Mouse (Mus musculus) liver, embryonic 15.5 days (tissue): ENCODE results near the gene Gadd45gip1. TPM values are rescaled to one million over a fixed set of nuclear protein-coding genes. Genes with fewer than 3 reads are reported as not detected.

Experiments used
- ATAC-seq: fragments of 200-750 bp; cut with Nextera tagmentation; 2 replicates; pipeline ENCODE4 v1.8.0; 2017; ENCODE audit warnings: moderate number of reproducible peaks, mild to moderate bottlenecking, moderate library complexity; ENCODE audit not compliant: insufficient read depth
- H3K27ac ChIP-seq: fragments of 300-500 bp; sonication (generic); replicated peaks from 2 replicates; pipeline ENCODE4 v1.5.1; 2015; ENCODE audit warnings: mild to moderate bottlenecking, inconsistent platforms
- H3K27me3 ChIP-seq: fragments of 300-500 bp; sonication (generic); 2 replicates; pipeline ENCODE4 v1.6.1; 2015; ENCODE audit warnings: mild to moderate bottlenecking, inconsistent platforms
- H3K36me3 ChIP-seq: fragments of 300-500 bp; sonication (generic); replicated peaks from 2 replicates; pipeline ENCODE4 v1.6.1; 2015; ENCODE audit warnings: moderate library complexity, mild to moderate bottlenecking, inconsistent platforms
- H3K4me1 ChIP-seq: fragments of 300-500 bp; sonication (generic); replicated peaks from 2 replicates; pipeline ENCODE4 v1.6.1; 2015; ENCODE audit warnings: inconsistent platforms
- H3K4me2 ChIP-seq: fragments of 300-500 bp; sonication (generic); 2 replicates; pipeline ENCODE4 v1.6.1; 2015; ENCODE audit warnings: moderate library complexity, mild to moderate bottlenecking, inconsistent platforms
- H3K4me3 ChIP-seq: fragments of 300-500 bp; sonication (generic); replicated peaks from 2 replicates; pipeline ENCODE4 v1.5.1; 2015; ENCODE audit warnings: mild to moderate bottlenecking, inconsistent platforms
- H3K9ac ChIP-seq: fragments of 300-500 bp; sonication (generic); 2 replicates; pipeline ENCODE4 v1.6.1; 2015; ENCODE audit warnings: moderate library complexity, mild to moderate bottlenecking, inconsistent platforms
- H3K9me3 ChIP-seq: fragments of 300-500 bp; sonication (generic); replicated peaks from 2 replicates; pipeline ENCODE4 v1.6.1; 2016; ENCODE audit warnings: inconsistent platforms
- WGBS: fragments of 180-500 bp; shearing (Covaris S2); methylation state at CpG from one replicate; pipeline ENCODE4 v1.1.7; 2015; ENCODE audit warnings: mixed read lengths; ENCODE audit not compliant: insufficient replicate concordance; 5-methylcytosine and 5-hydroxymethylcytosine counted together
- microRNA-seq: library from miRNA; unstranded; fragments of <30 nt; microRNA quantifications from one replicate; pipeline ENCODE4, GENCODE M21; 2016
- polyA plus RNA-seq: library from polyadenylated mRNA; unstranded; fragments of >200 nt; fragmentation: Nextera tagmentation; extraction: Ambion mirVana; gene quantifications from 2 replicates; pipeline ENCODE4 v1.2.1, GENCODE M21; 2015

Gene Gadd45gip1
- polyA plus RNA-seq, 1 experiment from 2014 or later: 44.9 TPM

DNA sequence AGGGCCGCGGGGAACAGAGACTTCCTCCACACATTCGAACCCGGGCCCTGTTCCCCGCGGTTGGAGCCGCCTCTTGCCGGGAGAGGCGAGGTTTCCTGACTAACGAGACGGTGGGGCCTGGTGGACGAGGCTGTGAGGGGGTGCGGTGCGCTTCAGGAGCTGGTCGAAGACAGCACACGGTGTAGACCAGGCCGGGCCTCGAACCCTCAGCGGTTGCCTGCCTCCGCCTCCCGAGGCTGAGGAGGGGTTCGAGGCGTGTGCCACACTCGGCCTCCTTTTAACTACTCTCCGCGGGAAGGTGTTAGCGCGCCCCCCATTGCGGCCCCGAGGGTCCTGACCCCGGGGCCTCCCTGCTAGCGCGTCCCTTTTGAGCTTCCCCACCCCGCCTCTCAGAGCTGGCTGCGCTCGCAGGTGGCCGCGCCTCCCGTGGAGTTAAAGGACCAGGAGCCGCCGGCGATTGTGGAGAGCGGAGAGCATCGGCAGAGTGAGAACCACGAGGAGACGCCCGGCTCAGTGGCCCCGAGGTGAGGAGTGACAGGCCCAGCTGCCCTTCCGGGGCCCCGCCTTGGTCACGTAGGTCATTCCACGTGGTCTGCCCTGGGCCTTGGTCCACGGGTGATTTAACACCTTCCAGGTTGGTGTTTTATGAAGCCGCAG lies 41.1 kb downstream of the Gadd45gip1 start:
- WGBS: 2% methylated on average over 54 of the region's 54 CpGs
- H3K27me3 ChIP-seq: no peaks in the 10 kb centered on the region
- H3K9ac ChIP-seq: peak overlapping the region; percentile 60
- H3K36me3 ChIP-seq: peaks cover 31% of the 10 kb centered on the region
- no peaks in the 10 kb centered on the region for H3K9me3 ChIP-seq
- peak overlapping the region; percentile 99 for H3K4me2 ChIP-seq
- peaks cover 45% of the 10 kb centered on the region for H3K4me1 ChIP-seq
- peak overlapping the region; percentile 66 for H3K4me3 ChIP-seq
- H3K27ac ChIP-seq: peak overlapping the region; percentile 84
- ATAC-seq: peak; percentile 62

DNA sequence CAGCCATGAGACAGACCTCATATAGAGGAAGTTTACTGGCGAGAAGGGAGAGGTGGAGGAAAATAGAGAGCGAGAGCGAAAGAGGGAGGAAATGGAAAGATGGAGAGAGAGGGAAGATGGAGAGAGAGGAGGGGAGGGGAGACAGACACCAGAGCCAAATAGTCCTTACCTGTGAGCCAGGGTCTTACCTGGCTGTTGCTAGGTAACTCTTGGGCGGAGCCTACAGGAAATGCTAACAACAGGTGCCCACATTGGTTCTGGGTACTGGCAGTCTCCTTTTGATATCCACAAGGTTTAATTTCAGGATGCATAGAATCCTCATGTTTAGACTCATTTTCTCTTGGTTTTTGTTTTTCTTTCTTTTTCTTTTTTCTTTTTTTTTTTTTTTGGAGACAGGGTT lies 41.7 kb downstream of the Gadd45gip1 start:
- Histone ChIP-seq H3K27me3 (no peaks in the 10 kb centered on the region), H3K4me1 (peaks cover 50% of the 10 kb centered on the region), H3K4me2 (peak overlapping the region; percentile 99), H3K36me3 (peaks cover 30% of the 10 kb centered on the region), H3K27ac (peak overlapping the region; percentile 84; the same call in 1 of the 2 replicates), H3K9ac (peak overlapping the region; percentile 60), H3K9me3 (no peaks in the 10 kb centered on the region), H3K4me3 (peak overlapping the region; percentile 66)
- WGBS: 63% methylated on average over 4 of the region's 4 CpGs
- no peak for ATAC-seq

DNA sequence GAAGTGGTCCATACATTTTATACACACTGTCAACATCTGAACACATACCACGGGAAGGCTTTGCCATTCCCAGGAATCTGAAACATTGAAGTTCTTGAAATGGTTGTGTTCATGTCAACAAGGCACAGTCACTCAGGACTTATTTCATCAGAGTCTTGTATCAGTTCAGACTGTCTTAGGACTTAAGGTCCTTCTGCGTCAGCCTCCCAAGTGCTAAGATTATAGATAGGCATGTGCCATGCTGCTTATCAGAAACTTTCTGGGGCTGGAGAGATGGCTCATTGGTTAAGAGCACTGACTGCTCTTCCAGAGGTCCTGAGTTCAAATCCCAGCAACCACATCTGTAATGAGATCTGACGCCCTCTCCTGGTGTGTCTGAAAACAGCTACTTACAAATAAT lies 43.0 kb downstream of the Gadd45gip1 start:
- Histone ChIP-seq H3K4me2 (no peak overlapping the region), H3K27me3 (no peaks in the 10 kb centered on the region), H3K9me3 (no peaks in the 10 kb centered on the region), H3K36me3 (peaks cover 18% of the 10 kb centered on the region), H3K27ac (peak overlapping the region; percentile 63), H3K9ac (no peak overlapping the region), H3K4me1 (peaks cover 59% of the 10 kb centered on the region), H3K4me3 (no peak overlapping the region)
- WGBS: 50% methylated on average over 3 of the region's 3 CpGs
- ATAC-seq: no peak

GRCm38 (mm10) chr8:84877297-84878035 lies 46.1 kb downstream of the Gadd45gip1 start:
- ATAC-seq: no peak
- Histone ChIP-seq H3K4me1 (peaks cover 45% of the 10 kb centered on the region), H3K27ac (no peak overlapping the region; the same call in 1 of the 2 replicates), H3K4me3 (no peak overlapping the region), H3K27me3 (no peaks in the 10 kb centered on the region), H3K9me3 (no peaks in the 10 kb centered on the region), H3K4me2 (no peak overlapping the region), H3K9ac (no peak overlapping the region), H3K36me3 (peaks cover 17% of the 10 kb centered on the region; the same call in 1 of the 2 replicates)
- WGBS: 74% methylated on average over 3 of the region's 3 CpGs

- no peak overlapping the region for H3K4me2 ChIP-seq
- H3K27ac ChIP-seq: 0 out of 2 replicates have a peak overlapping the region, but pooled peaks have one; percentile 25
- no peak overlapping the region for H3K4me3 ChIP-seq
- H3K36me3 ChIP-seq: peaks cover 17% of the 10 kb centered on the region; the same call in 1 of the 2 replicates
- peak; percentile 69 for ATAC-seq
- no peak overlapping the region for H3K9ac ChIP-seq
- 55% methylated on average over 1 of the region's 1 CpGs for WGBS
- peaks cover 30% of the 10 kb centered on the region for H3K4me1 ChIP-seq
- no peaks in the 10 kb centered on the region for H3K27me3 ChIP-seq
- H3K9me3 ChIP-seq: no peaks in the 10 kb centered on the region
These were observed 47.6 kb downstream of the Gadd45gip1 start for GRCm38 (mm10) chr8:84878915-84879314.

- Histone ChIP-seq H3K36me3 (peaks cover 56% of the 10 kb centered on the region), H3K27me3 (no peaks in the 10 kb centered on the region), H3K4me1 (peaks cover 14% of the 10 kb centered on the region), H3K27ac (no peak overlapping the region; the same call in 1 of the 2 replicates), H3K4me2 (no peak overlapping the region), H3K4me3 (no peak overlapping the region), H3K9ac (no peak overlapping the region), H3K9me3 (no peaks in the 10 kb centered on the region)
- WGBS: 47% methylated on average over 4 of the region's 4 CpGs
- ATAC-seq: no peak
These were observed 53.4 kb downstream of the Gadd45gip1 start for GRCm38 (mm10) chr8:84884728-84885127.

Small RNAs within 50 kb of the gene (microRNA-seq; reads per million reads assigned to microRNA genes)
- 2.0 reads per million for gene Mir7069

Other genes with a start within 250 kb of the Gadd45gip1 start
- 22.8 and 23.1 TPM in 2 replicates for gene Ier2, start 168.7 kb upstream of the Gadd45gip1 start, polyA plus RNA-seq
- 27.9 and 36.1 TPM in 2 replicates for gene Trmt1, start 145.2 kb upstream of the Gadd45gip1 start, polyA plus RNA-seq
- 6.2 and 7.2 TPM in 2 replicates for gene Nacc1, start 143.7 kb upstream of the Gadd45gip1 start, polyA plus RNA-seq
- 55.3 and 58.3 TPM in 2 replicates for gene Lyl1, start 130.1 kb upstream of the Gadd45gip1 start, polyA plus RNA-seq
- 8.1 and 8.7 TPM in 2 replicates for gene G430095P16Rik, start 108.5 kb upstream of the Gadd45gip1 start, polyA plus RNA-seq
- 2.1 and 2.8 TPM in 2 replicates for gene Nfix, start 31.2 kb upstream of the Gadd45gip1 start, polyA plus RNA-seq
- gene Dand5, start 8.7 kb upstream of the Gadd45gip1 start, polyA plus RNA-seq: 2.9 and 3.4 TPM in 2 replicates
- 293 and 323 TPM in 2 replicates for gene Rad23a, start 9.1 kb downstream of the Gadd45gip1 start, polyA plus RNA-seq
- gene Calr, start 15.4 kb downstream of the Gadd45gip1 start, polyA plus RNA-seq: 471 and 504 TPM in 2 replicates
- 58.8 and 61.9 TPM in 2 replicates for gene Farsa, start 25.5 kb downstream of the Gadd45gip1 start, polyA plus RNA-seq
- 50.1 and 55.0 TPM in 2 replicates for gene Syce2, start 40.6 kb downstream of the Gadd45gip1 start, polyA plus RNA-seq
- gene Gcdh, start 62.4 kb downstream of the Gadd45gip1 start, polyA plus RNA-seq: 55.1 and 67.9 TPM in 2 replicates
- gene Klf1, start 70.4 kb downstream of the Gadd45gip1 start, polyA plus RNA-seq: 443 and 534 TPM in 2 replicates
- 11.4 and 12.7 TPM in 2 replicates for gene Dnase2a, start 77.0 kb downstream of the Gadd45gip1 start, polyA plus RNA-seq
- gene Mast1, start 105.8 kb downstream of the Gadd45gip1 start, polyA plus RNA-seq: 0.06 and 0.23 TPM in 2 replicates
- 0.18 and 0.40 TPM in 2 replicates for gene Rtbdn, start 115.5 kb downstream of the Gadd45gip1 start, polyA plus RNA-seq
- not detected in 2 replicates for gene Gm49661, start 137.9 kb downstream of the Gadd45gip1 start, polyA plus RNA-seq
- 1,960 and 2,082 TPM in 2 replicates for gene Prdx2, start 138.1 kb downstream of the Gadd45gip1 start, polyA plus RNA-seq
- 101 TPM in 2 replicates for gene Rnaseh2a, start 138.2 kb downstream of the Gadd45gip1 start, polyA plus RNA-seq
- 18.2 and 22.1 TPM in 2 replicates for gene Junb, start 147.2 kb downstream of the Gadd45gip1 start, polyA plus RNA-seq
- 6.5 and 8.6 TPM in 2 replicates for gene Hook2, start 159.1 kb downstream of the Gadd45gip1 start, polyA plus RNA-seq
- not detected in 2 replicates for gene Best2, start 183.0 kb downstream of the Gadd45gip1 start, polyA plus RNA-seq
- 59.7 and 59.9 TPM in 2 replicates for gene Asna1, start 193.8 kb downstream of the Gadd45gip1 start, polyA plus RNA-seq
- 59.8 and 63.4 TPM in 2 replicates for gene Trir, start 195.3 kb downstream of the Gadd45gip1 start, polyA plus RNA-seq
- gene Tnpo2, start 205.4 kb downstream of the Gadd45gip1 start, polyA plus RNA-seq: 19.3 and 20.5 TPM in 2 replicates
- gene Fbxw9, start 228.5 kb downstream of the Gadd45gip1 start, polyA plus RNA-seq: 9.9 and 11.0 TPM in 2 replicates
- 0.45 TPM in 1 of 2 replicates, not detected in the other for gene Gm5741, start 236.5 kb downstream of the Gadd45gip1 start, polyA plus RNA-seq
- 28.4 and 28.7 TPM in 2 replicates for gene Dhps, start 240.2 kb downstream of the Gadd45gip1 start, polyA plus RNA-seq
- gene Wdr83os, start 249.2 kb downstream of the Gadd45gip1 start, polyA plus RNA-seq: 55.6 and 58.5 TPM in 2 replicates
- gene Wdr83, start 249.8 kb downstream of the Gadd45gip1 start, polyA plus RNA-seq: 21.6 and 26.5 TPM in 2 replicates